Mouse (Mus musculus) testis, adult 2 months (tissue): ENCODE data around the gene Ptprcap. TPM values are rescaled to one million over a fixed set of nuclear protein-coding genes. Genes with fewer than 3 reads are reported as not detected.
"Not testable (repeated sequence)": the region's sequence is repeated elsewhere in the genome, so short reads cannot be mapped to it uniquely, and the experiment has no call there.

ENCODE experiments used
- H3K27ac ChIP-seq: fragments of 200-500 bp; 2 replicates; pipeline ENCODE4 v1.5.1; 2012; ENCODE audit warnings: low read depth, low read length; ENCODE audit not compliant: control insufficient read depth, insufficient read depth
- H3K27me3 ChIP-seq: fragments of 200-500 bp; 2 replicates; pipeline ENCODE4 v1.6.1; 2012; ENCODE audit warnings: mild to moderate bottlenecking, low read length, moderate library complexity; ENCODE audit not compliant: control insufficient read depth, insufficient read depth
- H3K36me3 ChIP-seq: fragments of 200-500 bp; 2 replicates; pipeline ENCODE4 v1.6.1; 2012; ENCODE audit warnings: mild to moderate bottlenecking, low read length; ENCODE audit not compliant: control insufficient read depth, insufficient read depth
- H3K4me1 ChIP-seq: fragments of 200-500 bp; 2 replicates; pipeline ENCODE4 v1.6.1; 2012; ENCODE audit warnings: low read length; ENCODE audit not compliant: control insufficient read depth, insufficient read depth
- H3K4me3 ChIP-seq: fragments of 200-500 bp; 2 replicates; pipeline ENCODE4 v1.5.1; 2012; ENCODE audit warnings: low read depth, mild to moderate bottlenecking, low read length, moderate library complexity, mixed read lengths; ENCODE audit not compliant: control insufficient read depth
- CTCF ChIP-seq: fragments of 200-500 bp; IDR thresholded peaks from 2 replicates; pipeline ENCODE4 v1.5.1; 2012; ENCODE audit warnings: low read depth, mild to moderate bottlenecking, inconsistent platforms, low read length, moderate library complexity; ENCODE audit not compliant: control insufficient read depth, insufficient read depth, insufficient replicate concordance
- POLR2A ChIP-seq: fragments of 200-500 bp; IDR thresholded peaks from 2 replicates; pipeline ENCODE4 v1.6.1; 2012; ENCODE audit warnings: low read depth, mild to moderate bottlenecking, inconsistent platforms, low read length, moderate library complexity; ENCODE audit not compliant: control insufficient read depth
- polyA plus RNA-seq: library from polyadenylated mRNA; depleted of rRNA; stranded (reverse); fragments of >200 nt; gene quantifications from 2 replicates; pipeline ENCODE4 v1.2.3, GENCODE M21; 2012

Gene Ptprcap
- polyA plus RNA-seq, 1 experiment, result 0.65 TPM

GRCm38 (mm10) chr19:4126759-4127495 is 26.5 kb upstream of the Ptprcap start:
- Histone ChIP-seq H3K4me3 (peak overlapping the region; percentile 89), H3K4me1 (peaks cover 12% of the 10 kb centered on the region), H3K27me3 (no peaks in the 10 kb centered on the region), H3K36me3 (no peaks in the 10 kb centered on the region; the same call in 1 of the 2 replicates), H3K27ac (0 out of 2 replicates have a peak overlapping the region, but pooled peaks have one; percentile 67)
- TF ChIP-seq POLR2A (no peak), CTCF (no peak)

GRCm38 (mm10) chr19:4129462-4129861 is 23.9 kb upstream of the Ptprcap start:
- Histone ChIP-seq H3K4me1 (peaks cover 12% of the 10 kb centered on the region), H3K27ac (no peak overlapping the region), H3K27me3 (no peaks in the 10 kb centered on the region), H3K4me3 (no peak overlapping the region), H3K36me3 (no peaks in the 10 kb centered on the region; the same call in 1 of the 2 replicates)
- no peak for TF ChIP-seq POLR2A
- TF ChIP-seq CTCF, result no peak

- no peak overlapping the region for H3K4me3 ChIP-seq
- H3K4me1 ChIP-seq, result peaks cover 12% of the 10 kb centered on the region
- no peaks in the 10 kb centered on the region for H3K27me3 ChIP-seq
- TF ChIP-seq CTCF (no peak), POLR2A (no peak)
- no peaks in the 10 kb centered on the region; the same call in 1 of the 2 replicates for H3K36me3 ChIP-seq
- H3K27ac ChIP-seq, result no peak overlapping the region
These were observed 23.3 kb upstream of the Ptprcap start for GRCm38 (mm10) chr19:4130106-4130505.

GRCm38 (mm10) chr19:4131075-4131474 is 22.3 kb upstream of the Ptprcap start:
- H3K27me3 ChIP-seq, result no peaks in the 10 kb centered on the region
- H3K27ac ChIP-seq, result no peak overlapping the region
- no peaks in the 10 kb centered on the region; the same call in 1 of the 2 replicates for H3K36me3 ChIP-seq
- H3K4me3 ChIP-seq, result no peak overlapping the region
- H3K4me1 ChIP-seq, result peaks cover 8% of the 10 kb centered on the region
- TF ChIP-seq CTCF, result no peak
- TF ChIP-seq POLR2A, result no peak

DNA sequence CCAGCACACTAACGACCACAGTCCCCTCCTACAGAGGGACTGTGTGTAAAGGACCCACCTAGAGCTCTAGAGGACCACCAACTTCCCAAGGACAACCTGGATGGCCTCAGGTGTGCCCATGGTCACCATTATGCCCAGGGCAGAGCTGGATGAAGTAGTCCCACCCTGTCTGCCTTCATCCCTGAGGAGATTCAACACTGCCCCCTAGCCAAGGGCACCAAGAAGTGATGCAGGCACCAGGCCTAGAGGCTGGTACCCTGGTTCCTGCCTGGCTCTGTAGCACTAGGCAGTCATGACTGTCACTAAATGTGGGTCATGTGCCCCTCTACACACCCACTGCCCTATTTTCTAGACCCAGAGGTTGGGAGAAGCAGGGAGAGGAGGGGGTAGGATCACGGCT is 21.6 kb upstream of the Ptprcap start:
- Histone ChIP-seq H3K4me3 (no peak overlapping the region), H3K27ac (no peak overlapping the region), H3K36me3 (no peaks in the 10 kb centered on the region; the same call in 1 of the 2 replicates), H3K4me1 (peaks cover 3% of the 10 kb centered on the region), H3K27me3 (no peaks in the 10 kb centered on the region)
- TF ChIP-seq POLR2A (no peak), CTCF (peak; percentile 9; the same call in 1 of the 2 replicates)

- Histone ChIP-seq H3K27ac (no peak overlapping the region), H3K36me3 (no peaks in the 10 kb centered on the region; the same call in 1 of the 2 replicates), H3K27me3 (no peaks in the 10 kb centered on the region), H3K4me1 (no peaks in the 10 kb centered on the region), H3K4me3 (no peak overlapping the region)
- TF ChIP-seq CTCF (no peak), POLR2A (no peak)
These were observed 19.1 kb upstream of the Ptprcap start for GRCm38 (mm10) chr19:4134354-4134753.

GRCm38 (mm10) chr19:4135229-4135962 is 18.0 kb upstream of the Ptprcap start:
- H3K27ac ChIP-seq, H3K4me1 ChIP-seq, H3K27me3 ChIP-seq, H3K4me3 ChIP-seq, H3K36me3 ChIP-seq: not testable (repeated sequence)
